Mouse (Mus musculus): ENCODE data around the gene Rundc3a. TPM values are rescaled to one million over a fixed set of nuclear protein-coding genes. Genes with fewer than 3 reads are reported as not detected.

Rundc3a gene
- polyA plus RNA-seq, 1 experiment = 3.2 TPM

DNA sequence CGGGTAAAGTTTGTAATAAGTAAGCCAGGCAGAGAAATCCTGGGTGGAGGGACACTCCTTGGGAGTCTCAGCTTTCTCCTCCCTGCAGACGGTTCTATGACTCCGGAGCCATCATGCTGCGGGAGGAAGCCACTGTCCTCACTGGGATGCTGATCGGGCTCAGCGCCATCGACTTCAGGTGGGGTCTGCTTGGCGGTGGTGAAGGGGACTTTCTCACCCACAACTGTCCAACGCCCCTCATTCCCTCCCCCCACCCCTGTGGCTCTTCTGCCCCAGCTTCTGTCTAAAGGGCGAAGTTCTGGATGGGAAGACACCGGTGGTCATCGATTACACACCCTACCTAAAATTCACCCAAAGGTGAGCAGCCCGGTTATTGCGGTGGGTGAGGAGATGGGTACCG, 5.9 kb downstream of the Rundc3a start:
- Histone ChIP-seq H3K4me1 (ENCODE audit: control insufficient read depth, insufficient read depth, low read length) (no peaks in the 10 kb centered on the region), H3K27ac (ENCODE audit: control insufficient read depth, insufficient read depth, low read depth, low read length, poor library complexity) (no peak overlapping the region), H3K4me3 (replicated peaks; ENCODE audit: control insufficient read depth, low read depth, low read length) (no peak overlapping the region)
- TF ChIP-seq CTCF (IDR thresholded peaks at IDR 0.05; ENCODE audit: control insufficient read depth, insufficient read depth, low read length) (no peak), POLR2A (IDR thresholded peaks at IDR 0.05; ENCODE audit: borderline replicate concordance, control insufficient read depth, low read depth, low read length) (no peak)
- WGBS = 37% methylated on average over 15 of the region's 15 CpGs

DNA sequence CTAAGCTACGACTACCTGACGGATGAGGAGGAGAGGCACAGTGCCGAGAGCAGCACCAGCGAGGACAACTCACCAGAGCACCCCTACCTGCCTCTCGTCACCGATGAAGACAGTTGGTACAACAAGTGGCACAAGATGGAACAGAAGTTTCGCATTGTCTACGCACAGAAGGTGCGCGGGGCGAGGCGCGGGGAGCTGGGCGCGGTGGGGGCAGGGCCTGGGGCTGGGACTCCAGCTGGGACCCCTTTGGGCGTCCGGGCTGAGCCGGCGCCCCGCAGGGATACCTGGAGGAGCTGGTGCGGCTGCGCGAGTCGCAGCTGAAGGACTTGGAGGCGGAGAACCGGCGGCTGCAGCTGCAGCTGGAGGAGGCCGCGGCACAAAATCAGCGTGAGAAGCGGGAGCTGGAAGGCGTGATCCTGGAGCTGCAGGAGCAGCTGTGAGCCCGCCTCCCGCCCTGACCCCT, 6.4 kb downstream of the Rundc3a start:
- H3K27ac ChIP-seq (ENCODE audit: control insufficient read depth, insufficient read depth, low read depth, low read length, poor library complexity) = no peak overlapping the region; the same call in 1 of the 2 replicates
- H3K4me3 ChIP-seq (replicated peaks; ENCODE audit: control insufficient read depth, low read depth, low read length) = no peak overlapping the region
- no peak for TF ChIP-seq POLR2A (IDR thresholded peaks at IDR 0.05; ENCODE audit: borderline replicate concordance, control insufficient read depth, low read depth, low read length)
- no peak for TF ChIP-seq CTCF (IDR thresholded peaks at IDR 0.05; ENCODE audit: control insufficient read depth, insufficient read depth, low read length)
- no peaks in the 10 kb centered on the region for H3K4me1 ChIP-seq (ENCODE audit: control insufficient read depth, insufficient read depth, low read length)
- 12% methylated on average over 34 of the region's 34 CpGs for WGBS

DNA sequence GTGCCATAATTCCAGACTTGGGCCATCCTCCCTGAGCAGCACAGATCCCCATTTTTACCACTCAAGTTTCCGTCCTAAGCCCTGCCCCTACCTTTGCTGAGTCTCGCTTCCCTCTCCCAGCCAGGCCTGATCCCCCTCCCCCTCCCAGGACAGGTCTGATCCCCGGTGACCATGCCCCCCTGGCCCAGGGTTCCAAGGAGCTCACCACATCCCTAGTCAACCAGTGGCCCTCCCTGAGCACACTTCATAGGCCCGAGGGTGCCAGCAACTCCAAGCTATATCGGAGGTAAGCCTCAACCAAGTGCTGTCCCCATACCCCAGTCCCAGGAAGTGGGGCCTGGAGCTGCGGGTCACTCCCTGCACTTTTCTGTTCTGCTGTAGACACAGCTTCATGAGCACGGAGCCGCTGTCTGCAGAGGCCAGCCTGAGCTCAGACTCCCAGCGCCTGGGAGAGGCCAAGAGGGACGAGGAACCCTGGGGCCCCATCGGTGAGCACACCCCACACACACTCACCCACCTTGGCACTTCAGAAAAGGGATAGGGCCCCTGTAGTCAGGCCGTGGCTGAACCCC, 7.4 kb downstream of the Rundc3a start:
- H3K4me1 ChIP-seq (ENCODE audit: control insufficient read depth, insufficient read depth, low read length) = no peaks in the 10 kb centered on the region
- no peak overlapping the region for H3K27ac ChIP-seq (ENCODE audit: control insufficient read depth, insufficient read depth, low read depth, low read length, poor library complexity)
- TF ChIP-seq CTCF (IDR thresholded peaks at IDR 0.05; ENCODE audit: control insufficient read depth, insufficient read depth, low read length) = no peak
- no peak for TF ChIP-seq POLR2A (IDR thresholded peaks at IDR 0.05; ENCODE audit: borderline replicate concordance, control insufficient read depth, low read depth, low read length)
- H3K4me3 ChIP-seq (replicated peaks; ENCODE audit: control insufficient read depth, low read depth, low read length) = no peak overlapping the region
- 36% methylated on average over 12 of the region's 12 CpGs for WGBS

DNA sequence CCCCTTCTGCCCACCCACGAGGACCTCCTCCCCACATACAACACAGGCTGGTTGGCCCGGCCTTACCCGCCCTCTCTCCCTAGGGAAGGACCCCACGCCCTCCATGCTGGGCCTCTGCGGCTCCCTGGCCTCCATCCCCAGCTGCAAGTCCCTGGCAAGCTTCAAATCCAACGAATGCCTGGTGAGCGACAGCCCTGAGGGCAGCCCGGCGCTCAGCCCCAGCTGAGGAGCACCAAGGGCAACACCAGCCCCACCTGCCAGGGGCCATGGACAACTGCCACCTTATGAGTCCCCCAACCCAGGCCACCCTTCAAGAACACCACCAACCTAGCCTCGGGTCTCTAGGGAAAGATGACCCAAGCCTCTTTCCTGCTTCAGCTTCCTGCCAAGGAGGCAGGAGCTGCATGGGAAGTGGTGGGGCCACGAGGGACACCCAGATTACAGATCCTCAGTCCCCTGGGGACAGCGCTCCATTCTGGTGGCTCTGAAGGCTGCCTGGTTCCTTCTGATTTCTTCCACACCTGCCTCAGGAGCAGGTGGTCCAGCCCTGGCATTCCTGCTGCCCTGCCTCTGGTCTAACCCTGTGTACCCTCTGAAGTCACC, 8.8 kb downstream of the Rundc3a start:
- H3K4me1 ChIP-seq (ENCODE audit: control insufficient read depth, insufficient read depth, low read length) = no peaks in the 10 kb centered on the region; the same call in 1 of the 2 replicates
- H3K27ac ChIP-seq (ENCODE audit: control insufficient read depth, insufficient read depth, low read depth, low read length, poor library complexity) = no peak overlapping the region
- no peak overlapping the region for H3K4me3 ChIP-seq (replicated peaks; ENCODE audit: control insufficient read depth, low read depth, low read length)
- TF ChIP-seq POLR2A (IDR thresholded peaks at IDR 0.05; ENCODE audit: borderline replicate concordance, control insufficient read depth, low read depth, low read length) (no peak), CTCF (IDR thresholded peaks at IDR 0.05; ENCODE audit: control insufficient read depth, insufficient read depth, low read length) (no peak)
- WGBS = 68% methylated on average over 12 of the region's 12 CpGs

DNA sequence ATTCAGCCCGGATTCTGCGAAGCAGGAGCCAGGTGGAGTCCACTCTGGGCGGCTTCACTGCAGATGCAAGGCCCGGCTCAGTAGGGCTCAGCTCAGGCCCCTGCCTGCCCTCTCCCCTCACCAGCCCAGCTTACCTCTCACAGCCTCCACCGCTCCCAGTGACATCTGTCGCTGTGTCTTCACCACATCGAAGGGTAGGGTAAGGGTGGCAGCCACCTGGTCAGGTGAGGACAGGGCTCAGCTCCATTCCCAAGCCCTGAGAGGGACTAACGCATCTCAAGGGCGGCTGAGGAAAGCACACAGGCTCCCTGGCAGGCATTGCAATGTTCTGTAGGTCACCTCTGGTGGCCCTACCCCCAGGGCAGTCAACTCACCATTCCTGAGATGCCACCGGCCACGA, 10.5 kb downstream of the Rundc3a start:
- 96% methylated on average over 11 of the region's 11 CpGs for WGBS
- no peak overlapping the region for H3K4me3 ChIP-seq (replicated peaks; ENCODE audit: control insufficient read depth, low read depth, low read length)
- no peaks in the 10 kb centered on the region; the same call in 1 of the 2 replicates for H3K4me1 ChIP-seq (ENCODE audit: control insufficient read depth, insufficient read depth, low read length)
- no peak overlapping the region for H3K27ac ChIP-seq (ENCODE audit: control insufficient read depth, insufficient read depth, low read depth, low read length, poor library complexity)
- TF ChIP-seq CTCF (IDR thresholded peaks at IDR 0.05; ENCODE audit: control insufficient read depth, insufficient read depth, low read length) = no peak
- no peak for TF ChIP-seq POLR2A (IDR thresholded peaks at IDR 0.05; ENCODE audit: borderline replicate concordance, control insufficient read depth, low read depth, low read length)

DNA sequence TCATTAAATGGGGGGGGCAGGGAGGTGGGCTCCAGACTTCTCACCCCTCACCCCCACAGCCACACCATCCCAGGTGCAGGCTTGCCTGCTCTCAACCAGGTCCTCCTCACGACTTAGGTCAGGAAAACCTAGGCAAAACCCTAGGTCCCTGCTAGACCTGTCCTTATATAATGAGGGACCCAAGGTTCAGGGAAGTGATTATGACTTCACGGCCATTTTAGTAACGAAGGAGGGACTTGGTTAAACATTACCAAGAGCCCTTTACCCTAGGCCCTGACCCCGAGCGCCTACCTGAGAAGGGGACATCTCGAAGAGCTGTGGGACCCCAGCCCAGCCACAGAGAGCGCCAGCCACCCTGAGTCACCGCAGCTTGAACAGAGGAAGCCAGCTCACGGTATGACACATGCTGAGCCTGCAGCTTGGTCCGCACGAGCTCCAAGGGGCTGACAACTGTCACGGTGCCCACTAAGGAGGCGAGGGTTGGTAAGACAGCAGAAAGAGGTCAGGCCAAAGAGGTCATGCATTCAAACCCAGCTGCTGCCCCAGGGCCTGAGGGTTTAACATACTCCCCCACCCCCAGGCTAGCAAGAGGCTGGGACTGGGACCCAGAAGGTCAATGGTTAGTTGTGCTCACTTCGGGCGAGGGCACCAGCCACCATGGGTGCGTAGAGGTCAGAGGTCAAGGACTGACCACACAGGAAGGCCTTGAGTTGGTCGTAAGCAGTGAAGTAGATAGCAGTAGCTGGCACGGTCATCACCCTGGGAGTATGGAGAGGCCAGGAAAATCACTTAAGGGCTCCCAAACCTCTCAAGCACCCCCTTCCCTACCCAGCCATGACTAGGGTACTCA, 11.2 kb downstream of the Rundc3a start:
- Histone ChIP-seq H3K4me3 (replicated peaks; ENCODE audit: control insufficient read depth, low read depth, low read length) (no peak overlapping the region), H3K27ac (ENCODE audit: control insufficient read depth, insufficient read depth, low read depth, low read length, poor library complexity) (no peak overlapping the region), H3K4me1 (ENCODE audit: control insufficient read depth, insufficient read depth, low read length) (no peaks in the 10 kb centered on the region; the same call in 1 of the 2 replicates)
- TF ChIP-seq CTCF (IDR thresholded peaks at IDR 0.05; ENCODE audit: control insufficient read depth, insufficient read depth, low read length) (no peak), POLR2A (IDR thresholded peaks at IDR 0.05; ENCODE audit: borderline replicate concordance, control insufficient read depth, low read depth, low read length) (no peak)
- 91% methylated on average over 18 of the region's 18 CpGs for WGBS

DNA sequence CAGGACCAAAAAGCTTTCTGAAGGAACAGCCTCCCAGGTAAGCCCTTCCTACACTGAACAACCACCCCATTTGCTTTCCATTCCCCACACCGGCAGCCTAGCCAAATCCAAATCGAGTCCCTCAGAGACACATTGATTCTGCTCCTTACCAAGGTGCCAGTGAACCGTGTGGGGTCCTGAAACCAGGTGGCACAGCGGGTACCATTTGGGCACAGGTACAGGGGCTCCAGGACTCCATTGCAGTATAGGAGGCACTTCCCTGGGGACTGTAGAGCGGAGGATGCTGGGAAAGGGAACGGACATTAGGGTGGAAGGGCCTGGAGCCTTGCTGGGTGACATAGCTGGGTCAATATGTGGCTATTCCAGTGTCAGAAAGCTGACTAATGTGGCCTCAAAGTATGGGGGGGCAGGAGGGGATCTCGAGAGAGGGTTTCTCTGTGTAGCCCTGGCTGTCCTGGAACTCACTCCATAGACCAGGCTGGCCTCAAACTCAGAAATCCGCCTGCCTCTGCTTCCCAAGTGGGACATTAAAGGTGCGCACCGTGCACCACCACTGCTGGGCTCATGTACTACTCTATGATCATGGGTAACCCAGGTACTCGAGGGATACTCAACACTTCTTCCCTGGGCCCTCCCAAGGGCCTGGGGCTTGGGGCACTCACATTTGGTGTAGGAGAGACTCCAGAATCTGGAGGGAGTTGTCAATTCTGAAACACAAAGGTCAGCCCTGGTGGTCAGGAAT, 12.5 kb downstream of the Rundc3a start:
- Histone ChIP-seq H3K27ac (ENCODE audit: control insufficient read depth, insufficient read depth, low read depth, low read length, poor library complexity) (no peak overlapping the region), H3K4me1 (ENCODE audit: control insufficient read depth, insufficient read depth, low read length) (no peaks in the 10 kb centered on the region; the same call in 1 of the 2 replicates), H3K4me3 (replicated peaks; ENCODE audit: control insufficient read depth, low read depth, low read length) (peak overlapping the region; percentile 67)
- TF ChIP-seq CTCF (IDR thresholded peaks at IDR 0.05; ENCODE audit: control insufficient read depth, insufficient read depth, low read length) (no peak), POLR2A (IDR thresholded peaks at IDR 0.05; ENCODE audit: borderline replicate concordance, control insufficient read depth, low read depth, low read length) (no peak)
- 83% methylated on average over 11 of the region's 11 CpGs for WGBS
